Mouse (Mus musculus) C2C12 (cell line): ENCODE data around the gene 4930402F06Rik.

ENCODE experiments used
- CEBPB ChIP-seq: IDR thresholded peaks from one replicate; pipeline ENCODE4 v1.6.1; 2011; ENCODE audit warnings: low read depth, mild to moderate bottlenecking, control low read depth, moderate library complexity
- CTCF ChIP-seq: IDR thresholded peaks from one replicate; pipeline ENCODE4 v1.5.1; 2011; ENCODE audit not compliant: control insufficient read depth, insufficient read depth, insufficient read length
- MAX ChIP-seq: IDR thresholded peaks from one replicate; pipeline ENCODE4 v1.6.1; 2011; ENCODE audit warnings: mild to moderate bottlenecking, control low read depth
- MYOG ChIP-seq: IDR thresholded peaks from one replicate; pipeline ENCODE4 v1.6.1; 2011; ENCODE audit not compliant: control insufficient read depth, insufficient read length; ENCODE audit errors: extremely low read depth
- USF1 ChIP-seq: IDR thresholded peaks from one replicate; pipeline ENCODE4 v1.6.1; 2011; ENCODE audit warnings: low read depth, mild to moderate bottlenecking, control low read depth, moderate library complexity

- TF ChIP-seq CTCF (no peak), MYOG (no peak), MAX (no peak), USF1 (no peak), CEBPB (no peak)
Measured at GRCm38 (mm10) chr2:35420681-35421080, 23.7 kb upstream of the 4930402F06Rik start.
